Mouse (Mus musculus) liver, embryonic 14.5 days (tissue): ENCODE results near the gene Elk3. TPM values are rescaled to one million over a fixed set of nuclear protein-coding genes. Genes with fewer than 3 reads are reported as not detected.

Experiments used
- ATAC-seq: fragments of 200-750 bp; cut with Nextera tagmentation; 2 replicates; pipeline ENCODE4 v1.8.0; 2017; ENCODE audit warnings: moderate number of reproducible peaks, mild to moderate bottlenecking, moderate library complexity; ENCODE audit not compliant: insufficient read depth
- DNase-seq, 3 experiments: peaks; one replicate each; pipeline ENCODE4 v3.0.0-alpha.2; 2012 to 2013; ENCODE audit warnings: low read depth in 3 of 3, low spot score in 3 of 3
- H3K27ac ChIP-seq: fragments of 300-500 bp; sonication (generic); 2 replicates; pipeline ENCODE4 v1.5.1; 2014; ENCODE audit warnings: moderate library complexity, mild to moderate bottlenecking, control low read depth, inconsistent platforms
- H3K27me3 ChIP-seq: fragments of 300-500 bp; sonication (generic); 2 replicates; pipeline ENCODE4 v1.6.1; 2014; ENCODE audit warnings: mild to moderate bottlenecking, low read length, moderate library complexity; ENCODE audit not compliant: control insufficient read depth, insufficient read depth
- H3K36me3 ChIP-seq: fragments of 300-500 bp; sonication (generic); replicated peaks from 2 replicates; pipeline ENCODE4 v1.6.1; 2014; ENCODE audit warnings: low read depth; ENCODE audit not compliant: control insufficient read depth, insufficient read depth
- H3K4me1 ChIP-seq, 2 experiments: fragments of 200-500 bp in 1 of 2; fragments of 300-500 bp in 1 of 2; sonication (generic) in 1 of 2; replicated peaks; 2 replicates each; pipeline ENCODE4 v1.6.1; 2012 to 2014; ENCODE audit warnings: antibody characterized with exemption in 1 of 2, inconsistent platforms in 1 of 2, low read length in 1 of 2; ENCODE audit not compliant: control insufficient read depth in 2 of 2, insufficient read depth in 2 of 2
- H3K4me2 ChIP-seq: fragments of 300-500 bp; sonication (generic); 2 replicates; pipeline ENCODE4 v1.6.1; 2014; ENCODE audit warnings: low read depth, mild to moderate bottlenecking, control low read depth, moderate library complexity
- H3K4me3 ChIP-seq, 2 experiments: fragments of 200-500 bp in 1 of 2; fragments of 300-500 bp in 1 of 2; sonication (generic) in 1 of 2; 2 replicates each; pipeline ENCODE4 v1.5.1; 2012 to 2014; ENCODE audit warnings: low read depth in 2 of 2, low read length in 2 of 2, mild to moderate bottlenecking in 2 of 2, control low read depth in 1 of 2, inconsistent platforms in 1 of 2, moderate library complexity in 1 of 2; ENCODE audit not compliant: insufficient read depth in 1 of 2
- H3K9ac ChIP-seq: fragments of 300-500 bp; sonication (generic); replicated peaks from 2 replicates; pipeline ENCODE4 v1.6.1; 2014; ENCODE audit warnings: mild to moderate bottlenecking, control low read depth, moderate library complexity
- H3K9me3 ChIP-seq: fragments of 300-500 bp; sonication (generic); 2 replicates; pipeline ENCODE4 v1.6.1; 2016; ENCODE audit warnings: low read length, mixed read lengths; ENCODE audit not compliant: control insufficient read depth
- CTCF ChIP-seq: IDR thresholded peaks from 2 replicates; pipeline ENCODE4 v1.5.1; 2016; ENCODE audit warnings: antibody characterized with exemption, low read depth, control low read depth
- EP300 ChIP-seq: IDR thresholded peaks from 2 replicates; pipeline ENCODE4 v1.6.1; 2016; ENCODE audit warnings: antibody characterized with exemption, low read depth
- WGBS: fragments of 180-500 bp; shearing (Covaris S2); extraction: QIAGEN DNeasy Blood & Tissue Kit; methylation state at CpG from one replicate; pipeline ENCODE4 v1.1.7; 2014; ENCODE audit not compliant: insufficient replicate concordance; 5-methylcytosine and 5-hydroxymethylcytosine counted together
- polyA plus RNA-seq, 2 experiments: library from polyadenylated mRNA; depleted of rRNA in 1 of 2; stranded (reverse) in 1 of 2; unstranded in 1 of 2; fragments of >200 nt; fragmentation: Nextera tagmentation in 1 of 2; extraction: Ambion mirVana in 1 of 2; gene quantifications; 2 replicates each; pipeline versions ENCODE4 v1.2.1 to v1.2.3; 2012 to 2014

Elk3 gene
- polyA plus RNA-seq, 2 experiments = 4.0 to 4.6 TPM

DNA sequence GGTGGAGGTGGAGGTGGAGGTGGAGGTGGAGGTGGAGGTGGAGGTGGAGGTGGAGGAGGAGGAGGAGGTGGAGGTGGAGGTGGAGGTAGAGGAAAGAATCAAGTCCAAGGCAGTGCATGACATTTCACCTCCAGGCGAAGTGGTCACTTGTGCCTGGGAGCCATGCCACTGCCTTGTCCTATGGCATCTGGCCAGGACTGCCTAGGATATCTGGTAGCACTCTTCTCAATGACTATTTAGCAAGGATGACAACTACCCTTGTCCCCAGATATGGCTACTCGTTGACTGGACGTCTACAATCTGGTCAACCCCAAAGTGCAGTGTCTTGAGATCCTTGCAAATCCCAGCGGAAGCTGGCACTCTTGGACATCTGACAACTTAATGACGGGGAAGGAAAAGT is 27.6 kb upstream of the Elk3 start:
- ATAC-seq (no peak), DNase-seq (no peak)
- 64% methylated on average over 5 of the region's 5 CpGs for WGBS
- TF ChIP-seq CTCF (no peak), EP300 (no peak)
- peaks cover 0 to 16% of the 10 kb centered on the region in 2 experiments; a peak in 2 of 4 replicates for H3K4me1 ChIP-seq
- H3K4me3 ChIP-seq = no peak overlapping the region
- no peak overlapping the region for H3K27ac ChIP-seq
- H3K4me2 ChIP-seq = no peak overlapping the region
- no peaks in the 10 kb centered on the region for H3K9me3 ChIP-seq
- no peaks in the 10 kb centered on the region for H3K36me3 ChIP-seq
- no peak overlapping the region for H3K9ac ChIP-seq
- H3K27me3 ChIP-seq = no peaks in the 10 kb centered on the region

DNA sequence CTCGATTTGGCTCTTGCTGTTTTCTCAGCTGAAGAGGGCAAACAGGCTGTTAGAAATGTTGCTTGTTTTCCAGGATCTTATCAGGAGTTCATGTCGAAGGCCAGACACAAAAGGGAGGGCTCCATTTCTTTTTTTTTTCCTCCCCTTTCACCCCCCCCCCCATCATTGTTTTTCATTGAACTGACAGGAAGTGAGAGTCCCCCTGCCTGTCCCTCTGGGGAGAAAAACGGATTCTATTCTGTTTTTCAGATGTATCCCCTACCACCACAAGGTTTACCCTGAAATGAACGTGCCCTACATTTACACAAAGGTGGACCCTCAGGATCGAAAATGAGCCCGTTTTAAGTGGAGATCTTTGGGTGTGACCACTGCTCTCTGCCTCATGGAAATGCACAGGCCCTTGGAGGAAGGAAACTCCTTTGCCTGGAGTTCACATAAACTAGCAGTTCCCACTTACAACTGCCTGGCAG is 25.6 kb upstream of the Elk3 start:
- 8% methylated on average over 6 of the region's 6 CpGs for whole genome bisulfite sequencing
- DNase-seq (no peak), ATAC-seq (no peak)
- Histone ChIP-seq H3K27me3 (no peaks in the 10 kb centered on the region), H3K36me3 (no peaks in the 10 kb centered on the region), H3K9me3 (no peaks in the 10 kb centered on the region), H3K4me1 (peaks cover 0 to 27% of the 10 kb centered on the region in 2 experiments; a peak in 2 of 4 replicates), H3K4me3 (no peak overlapping the region), H3K27ac (no peak overlapping the region), H3K9ac (no peak overlapping the region), H3K4me2 (peak overlapping the region; percentile 15; the same call in 1 of the 2 replicates)
- no peak for TF ChIP-seq CTCF
- TF ChIP-seq EP300 = no peak

GRCm38 (mm10) chr10:93335828-93336461 is 25.0 kb upstream of the Elk3 start:
- Histone ChIP-seq H3K9me3 (no peaks in the 10 kb centered on the region), H3K9ac (no peak overlapping the region), H3K27me3 (no peaks in the 10 kb centered on the region), H3K4me2 (peak overlapping the region; percentile 15; the same call in 1 of the 2 replicates), H3K4me3 (no peak overlapping the region), H3K27ac (no peak overlapping the region), H3K36me3 (no peaks in the 10 kb centered on the region), H3K4me1 (peaks cover 0 to 27% of the 10 kb centered on the region in 2 experiments; a peak in 2 of 4 replicates)
- DNase-seq (no peak), ATAC-seq (peak; percentile 70)
- WGBS = 14% methylated on average over 16 of the region's 16 CpGs
- no peak for TF ChIP-seq EP300
- TF ChIP-seq CTCF = no peak

DNA sequence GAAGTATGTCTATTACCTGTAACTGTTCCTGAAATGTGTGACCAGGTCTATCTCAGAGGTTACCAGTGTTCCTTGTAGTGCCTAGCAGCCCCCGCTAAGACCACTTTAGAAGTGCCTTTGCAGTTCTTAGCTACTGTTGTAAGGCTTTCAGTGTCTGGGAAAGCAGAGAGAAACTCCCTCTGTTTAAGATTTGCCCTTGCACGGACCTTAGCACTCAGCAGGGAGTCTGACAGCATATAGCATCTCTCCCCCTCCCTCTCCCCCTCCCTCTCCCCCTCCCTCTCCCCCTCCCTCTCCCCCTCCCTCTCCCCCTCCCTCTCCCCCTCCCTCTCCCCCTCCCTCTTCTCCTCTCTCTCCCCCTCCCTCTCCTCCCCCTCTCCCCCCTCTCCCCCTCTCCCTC is 24.1 kb upstream of the Elk3 start:
- TF ChIP-seq EP300 (no peak), CTCF (no peak)
- Histone ChIP-seq H3K27me3 (no peaks in the 10 kb centered on the region), H3K36me3 (no peaks in the 10 kb centered on the region), H3K27ac (no peak overlapping the region), H3K4me2 (no peak overlapping the region), H3K4me1 (peaks cover 0 to 27% of the 10 kb centered on the region in 2 experiments; a peak in 2 of 4 replicates), H3K9me3 (no peaks in the 10 kb centered on the region), H3K4me3 (no peak overlapping the region), H3K9ac (no peak overlapping the region)
- DNase-seq (no peak), ATAC-seq (no peak)
- WGBS = 51% methylated on average over 2 of the region's 2 CpGs

DNA sequence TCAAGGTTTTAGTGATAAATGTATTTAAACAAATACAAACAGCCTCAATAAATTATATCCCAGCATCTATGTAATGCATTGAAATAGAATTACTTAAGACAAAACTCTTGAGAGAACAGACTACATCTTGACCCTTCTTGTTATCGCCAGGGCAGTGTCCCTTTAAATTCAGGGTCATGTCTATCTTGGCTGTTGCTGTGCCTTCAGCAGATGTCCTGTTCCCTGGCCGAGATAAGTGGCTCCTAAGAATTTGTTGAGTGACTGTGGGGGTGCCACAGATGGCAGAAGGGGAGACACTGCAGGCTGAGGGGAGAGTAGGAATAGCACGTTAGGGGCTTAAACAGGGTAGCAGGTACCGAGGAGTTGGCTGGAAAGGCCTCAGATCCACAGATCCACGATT is 22.3 kb upstream of the Elk3 start:
- ATAC-seq (no peak), DNase-seq (no peak)
- WGBS = 27% methylated on average over 5 of the region's 5 CpGs
- no peak overlapping the region for H3K27ac ChIP-seq
- no peaks in the 10 kb centered on the region for H3K36me3 ChIP-seq
- H3K9ac ChIP-seq = no peak overlapping the region
- H3K27me3 ChIP-seq = no peaks in the 10 kb centered on the region
- H3K4me3 ChIP-seq = no peak overlapping the region
- H3K4me1 ChIP-seq = peaks cover 0 to 27% of the 10 kb centered on the region in 2 experiments; a peak in 2 of 4 replicates
- H3K4me2 ChIP-seq = no peak overlapping the region
- TF ChIP-seq CTCF = no peak
- TF ChIP-seq EP300 = no peak
- H3K9me3 ChIP-seq = no peaks in the 10 kb centered on the region
